Mouse (Mus musculus): ENCODE measurements at regions not wholly inside any gene's neighbourhood (a gene's known extent, or its start where the extent isn't known, plus 50 kb on each side); places are given as distances from the start of the nearest gene placed in this dataset.
"Not testable (repeated sequence)": the region's sequence is repeated elsewhere in the genome, so short reads cannot be mapped to it uniquely, and the experiment has no call there.

GRCm38 (mm10) chr10:27761402-27761801 is 141.8 kb upstream of the Lama2 start:
- peak; percentile 49 for DNase-seq (ENCODE audit: low read depth, low spot score)

GRCm38 (mm10) chr10:27802368-27802767 is 182.8 kb upstream of the Lama2 start:
- no peak for DNase-seq (ENCODE audit: low read depth, low spot score)

GRCm38 (mm10) chr10:27809539-27809938 is 190.0 kb upstream of the Lama2 start:
- peak; percentile 32 for DNase-seq (ENCODE audit: low read depth, low spot score)

- not testable (repeated sequence) for DNase-seq (ENCODE audit: low read depth, low spot score)
Measured at GRCm38 (mm10) chr10:27825671-27826070, 206.1 kb upstream of the Lama2 start.

- DNase-seq (ENCODE audit: low read depth, low spot score) = no peak
Measured at GRCm38 (mm10) chr10:27828346-27828745, 208.8 kb upstream of the Lama2 start.

GRCm38 (mm10) chr10:27838666-27839065 is 219.1 kb upstream of the Lama2 start:
- DNase-seq (ENCODE audit: low read depth, low spot score) = no peak

GRCm38 (mm10) chr10:27841042-27841709 is 221.6 kb upstream of the Lama2 start:
- no peak for DNase-seq (ENCODE audit: low read depth, low spot score)

- DNase-seq (ENCODE audit: low read depth, low spot score) = no peak
Measured at GRCm38 (mm10) chr10:27843010-27843409, 223.5 kb upstream of the Lama2 start.

- no peak for DNase-seq (ENCODE audit: low read depth, low spot score)
Measured at GRCm38 (mm10) chr10:27863625-27864024, 211.0 kb upstream of the Ptprk start.

GRCm38 (mm10) chr10:27880867-27881266 is 193.8 kb upstream of the Ptprk start:
- DNase-seq (ENCODE audit: low read depth, low spot score) = no peak

- DNase-seq (ENCODE audit: low read depth, low spot score) = no peak
Measured at GRCm38 (mm10) chr10:27891778-27892512, 182.7 kb upstream of the Ptprk start.

GRCm38 (mm10) chr10:27916406-27916805 is 158.2 kb upstream of the Ptprk start:
- DNase-seq (ENCODE audit: low read depth, low spot score) = no peak

- no peak for DNase-seq (ENCODE audit: low read depth, low spot score)
Measured at GRCm38 (mm10) chr10:27927266-27927665, 147.4 kb upstream of the Ptprk start.

GRCm38 (mm10) chr10:27942136-27942535 is 132.5 kb upstream of the Ptprk start:
- no peak for DNase-seq (ENCODE audit: low read depth, low spot score)

GRCm38 (mm10) chr10:27949127-27949526 is 125.5 kb upstream of the Ptprk start:
- no peak for DNase-seq (ENCODE audit: low read depth, low spot score)

- no peak for DNase-seq (ENCODE audit: low read depth, low spot score)
Measured at GRCm38 (mm10) chr10:27968202-27968601, 106.4 kb upstream of the Ptprk start.

- no peak for DNase-seq (ENCODE audit: low read depth, low spot score)
Measured at GRCm38 (mm10) chr10:27984047-27984446, 90.6 kb upstream of the Ptprk start.

GRCm38 (mm10) chr10:27985068-27985467 is 89.6 kb upstream of the Ptprk start:
- no peak for DNase-seq (ENCODE audit: low read depth, low spot score)

- DNase-seq (ENCODE audit: low read depth, low spot score) = no peak
Measured at GRCm38 (mm10) chr10:27987026-27987425, 87.6 kb upstream of the Ptprk start.

- DNase-seq (ENCODE audit: low read depth, low spot score) = no peak
Measured at GRCm38 (mm10) chr10:27988066-27988465, 86.6 kb upstream of the Ptprk start.

- no peak for DNase-seq (ENCODE audit: low read depth, low spot score)
Measured at GRCm38 (mm10) chr10:27990359-27991056, 84.1 kb upstream of the Ptprk start.

- no peak for DNase-seq (ENCODE audit: low read depth, low spot score)
Measured at GRCm38 (mm10) chr10:27991057-27991365, 83.6 kb upstream of the Ptprk start.
